Mouse (Mus musculus): ENCODE data around the gene Prps1.
"Not testable (repeated sequence)": the region's sequence is repeated elsewhere in the genome, so short reads cannot be mapped to it uniquely, and the experiment has no call there.

Gene Prps1

DNA sequence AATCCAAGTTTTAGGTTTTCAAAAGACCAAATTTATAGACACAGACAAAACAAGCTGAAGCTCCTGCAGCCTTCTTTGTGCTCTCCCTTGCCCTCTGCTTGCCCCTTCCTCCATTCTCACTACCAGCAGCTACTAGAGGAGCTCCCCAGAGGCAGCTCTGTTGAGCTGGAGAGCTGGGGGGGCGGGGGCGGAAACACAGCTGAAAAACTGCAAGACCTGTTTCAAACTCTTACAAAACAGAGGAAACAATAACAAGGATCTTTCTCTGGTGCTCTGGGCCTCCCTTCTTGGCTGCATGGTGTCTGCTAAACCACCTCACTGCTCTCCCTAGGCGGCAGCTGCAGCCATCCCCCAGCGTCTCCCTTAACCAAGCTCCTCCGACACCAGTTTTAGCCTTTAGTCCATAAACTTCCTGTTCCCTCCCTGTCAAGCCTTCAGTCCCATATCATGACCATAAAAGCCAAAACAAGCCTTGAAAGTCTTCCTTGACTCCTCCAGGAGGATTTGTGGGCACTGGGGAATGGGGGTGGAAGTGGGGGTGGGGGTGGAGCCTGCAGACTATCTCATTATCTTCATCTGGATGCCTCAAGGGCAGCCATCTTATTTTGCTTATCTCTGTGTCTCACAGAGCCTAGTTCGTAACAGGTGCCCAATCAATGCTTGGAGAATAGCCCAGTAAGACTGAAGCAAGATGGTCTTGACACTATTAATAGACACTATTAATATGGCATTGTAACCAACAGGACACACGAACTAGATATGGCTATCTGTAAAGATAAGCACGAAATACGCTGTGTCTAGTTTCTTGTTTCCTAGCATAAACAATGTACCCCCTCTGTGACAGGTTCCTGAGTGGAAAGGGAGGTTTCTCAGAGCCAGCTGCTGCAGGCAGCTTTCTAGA, 45.2 kb downstream of the Prps1 start:
- DNase-seq (ENCODE audit: low spot score), result no peak

GRCm38 (mm10) chrX:140503905-140504304, 47.5 kb downstream of the Prps1 start:
- peak; percentile 67 for DNase-seq (ENCODE audit: low spot score)

DNA sequence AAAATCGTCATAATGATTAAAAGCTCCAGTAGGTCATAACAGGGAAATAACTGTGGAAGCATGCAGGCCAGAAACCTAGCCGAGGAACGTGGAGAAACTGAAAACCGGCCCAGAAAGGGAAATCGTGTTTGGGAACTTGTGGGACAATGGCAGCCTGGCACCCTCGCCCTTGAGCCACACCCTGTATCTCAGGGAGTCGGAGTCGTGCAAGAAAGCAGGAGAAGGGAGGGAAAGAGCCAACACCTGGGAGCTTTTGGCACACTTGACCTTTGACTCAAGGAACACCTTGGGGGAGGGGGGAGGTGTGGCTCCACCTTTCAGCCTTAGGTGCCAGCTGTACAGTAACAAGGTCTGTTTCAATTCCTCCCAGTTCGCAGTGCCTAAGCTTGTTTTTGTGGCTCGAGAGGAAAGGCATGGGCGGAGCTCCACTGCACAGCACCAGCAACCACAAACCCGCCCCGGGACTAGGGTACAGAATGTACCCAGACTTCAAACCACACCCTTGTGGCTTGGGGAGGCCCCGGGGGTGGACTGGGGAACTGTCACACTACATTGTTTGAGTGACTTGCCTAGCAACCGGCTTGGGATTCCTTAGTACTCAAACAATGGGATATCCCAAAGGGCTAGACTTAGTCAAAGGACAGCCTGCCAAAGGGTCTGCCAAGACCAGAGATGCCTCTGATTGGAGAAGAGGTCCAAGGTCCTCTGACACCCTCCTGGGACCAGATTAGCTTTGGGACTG, 49.3 kb downstream of the Prps1 start:
- peak; percentile 93 for DNase-seq (ENCODE audit: low spot score)

DNA sequence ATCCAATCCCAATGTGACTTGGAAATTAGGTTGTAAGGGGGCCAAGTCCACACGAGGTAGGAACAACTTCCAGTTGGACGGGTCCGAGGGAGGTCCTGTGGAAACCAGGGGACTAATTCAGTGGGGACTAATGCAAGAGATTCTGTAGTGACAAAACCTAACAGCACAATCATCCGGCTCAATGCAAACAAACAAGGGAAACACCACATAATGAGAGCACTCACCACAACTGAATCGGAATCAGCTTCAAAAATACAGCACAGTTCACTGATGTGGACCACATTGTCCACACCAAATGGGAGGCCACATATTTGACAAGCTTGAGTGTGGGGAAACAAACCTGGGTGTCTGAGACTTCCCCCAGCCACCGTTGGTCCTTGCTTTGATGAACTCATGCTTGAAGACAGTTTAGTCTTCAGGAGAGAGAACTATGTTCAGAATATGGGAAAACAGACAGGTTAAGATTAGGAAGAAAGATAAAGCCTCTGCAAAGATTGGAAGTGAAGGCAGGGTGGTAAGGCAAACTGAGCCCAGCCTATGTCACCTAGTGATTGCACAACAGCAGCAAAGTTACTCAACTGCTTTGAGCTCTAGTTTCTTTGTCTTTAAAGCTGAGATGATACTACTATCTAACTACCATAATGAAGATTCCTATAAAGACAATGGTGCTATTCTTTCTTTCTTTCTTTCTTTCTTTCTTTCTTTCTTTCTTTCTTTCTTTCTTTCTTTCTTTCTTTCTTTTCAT, 50.2 kb downstream of the Prps1 start:
- peak; percentile 26 for DNase-seq (ENCODE audit: low spot score)

DNA sequence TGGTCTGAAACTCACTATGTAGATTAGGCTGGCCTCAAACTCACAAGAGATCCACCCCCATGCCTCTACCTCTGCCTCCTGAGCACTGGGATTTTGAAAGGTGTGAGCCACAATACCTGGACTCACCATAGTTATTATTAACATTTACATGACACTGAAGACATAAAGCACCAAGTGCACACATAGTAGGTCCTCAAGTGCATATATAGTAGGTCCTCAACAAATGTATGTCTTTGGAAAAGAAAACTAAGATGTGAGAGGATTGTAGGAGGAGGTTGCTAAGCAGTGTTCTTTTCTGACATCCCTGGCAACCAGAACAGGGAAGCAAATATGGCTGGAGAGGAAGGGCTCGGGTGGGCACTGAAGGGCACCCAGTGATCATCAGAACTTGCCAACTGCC, 51.0 kb downstream of the Prps1 start:
- DNase-seq (ENCODE audit: low spot score), result no peak

GRCm38 (mm10) chrX:140508791-140509190, 52.4 kb downstream of the Prps1 start:
- DNase-seq (ENCODE audit: low spot score), result not testable (repeated sequence)

- no peak for DNase-seq (ENCODE audit: low spot score)
Observed at GRCm38 (mm10) chrX:140509817-140510216, 53.4 kb downstream of the Prps1 start.

DNA sequence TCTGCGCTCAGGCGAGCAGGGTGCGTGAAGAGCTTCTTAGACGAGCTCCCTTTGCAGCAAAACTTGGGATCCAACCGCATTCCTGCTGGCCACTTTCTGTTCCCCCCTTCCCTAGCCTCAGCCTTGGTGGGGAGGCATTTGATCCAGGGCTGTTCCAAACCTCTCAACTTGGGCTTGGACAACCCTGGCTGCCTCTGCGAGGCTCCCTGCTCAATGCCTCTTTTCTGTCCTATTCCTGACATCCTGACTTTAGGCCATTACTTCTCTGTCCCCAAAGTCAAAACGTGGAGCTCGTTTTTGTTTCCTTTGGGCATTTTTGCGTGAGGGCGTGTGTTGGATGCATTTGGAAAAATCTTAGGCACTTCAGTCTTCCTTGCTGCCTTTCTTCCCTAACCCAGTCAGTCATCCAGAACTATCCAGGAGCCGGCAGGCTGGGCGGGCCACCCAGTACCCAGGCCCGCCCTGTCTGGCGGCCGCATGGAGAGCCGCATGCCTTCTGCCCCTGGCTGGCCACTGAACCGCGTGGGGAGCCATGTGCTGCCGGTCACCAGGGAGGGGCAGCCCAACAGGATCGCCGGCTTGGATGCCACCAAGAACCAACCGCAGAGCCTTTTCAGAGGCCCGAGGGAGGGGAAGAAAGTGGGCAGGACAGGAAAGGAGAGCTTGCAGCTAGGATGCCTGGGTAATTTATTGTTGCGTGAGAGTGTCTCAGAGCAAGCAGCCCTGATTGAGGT, 54.5 kb downstream of the Prps1 start:
- no peak for DNase-seq (ENCODE audit: low spot score)

DNA sequence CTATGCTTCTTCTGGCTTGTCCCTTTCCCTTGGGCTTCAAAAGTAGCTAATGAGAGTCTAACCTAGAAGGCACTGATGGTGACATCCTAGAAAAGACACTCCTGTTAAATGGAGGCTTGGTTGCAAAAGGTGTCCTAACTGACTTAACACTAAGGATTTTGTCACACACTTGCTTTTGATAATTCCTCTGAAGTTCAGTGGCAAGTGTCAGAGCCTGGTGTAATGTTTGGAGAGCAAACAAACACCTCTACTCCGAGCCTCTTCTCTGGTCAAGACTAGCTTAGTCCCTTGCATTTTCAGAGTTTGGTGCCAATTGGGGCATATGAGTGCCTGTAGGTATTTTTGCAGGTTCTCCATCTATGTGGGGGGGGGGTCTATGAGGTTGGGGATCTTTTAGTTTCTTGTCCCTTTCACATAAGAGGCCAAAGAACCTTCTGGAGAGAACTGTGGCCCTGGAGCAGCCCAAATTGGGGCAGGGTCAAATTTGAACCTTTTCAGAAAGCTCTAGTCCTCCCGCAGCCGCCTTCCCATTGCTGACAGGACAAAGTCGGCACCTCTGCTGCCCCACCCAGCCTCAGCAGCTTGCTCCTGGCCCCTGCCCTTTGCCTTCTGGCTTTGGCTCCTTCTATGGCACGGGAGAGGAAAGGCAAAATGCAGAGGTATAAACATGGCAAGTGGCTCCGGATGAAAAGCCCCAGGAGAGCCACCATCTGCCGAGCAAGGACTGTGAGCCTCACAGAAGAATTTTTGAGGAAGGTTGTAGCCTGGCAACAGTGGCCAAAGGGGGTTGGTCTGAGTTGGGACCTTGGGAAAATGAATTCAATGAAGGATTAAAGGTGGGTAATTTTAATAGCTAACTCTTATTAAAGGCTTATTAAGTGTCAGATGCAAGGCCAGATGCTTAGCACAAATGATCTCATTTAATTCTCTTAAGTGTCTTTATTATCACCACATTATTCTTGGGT, 55.6 kb downstream of the Prps1 start:
- no peak for DNase-seq (ENCODE audit: low spot score)

GRCm38 (mm10) chrX:140513379-140513778, 57.0 kb downstream of the Prps1 start:
- DNase-seq (ENCODE audit: low spot score), result no peak

DNA sequence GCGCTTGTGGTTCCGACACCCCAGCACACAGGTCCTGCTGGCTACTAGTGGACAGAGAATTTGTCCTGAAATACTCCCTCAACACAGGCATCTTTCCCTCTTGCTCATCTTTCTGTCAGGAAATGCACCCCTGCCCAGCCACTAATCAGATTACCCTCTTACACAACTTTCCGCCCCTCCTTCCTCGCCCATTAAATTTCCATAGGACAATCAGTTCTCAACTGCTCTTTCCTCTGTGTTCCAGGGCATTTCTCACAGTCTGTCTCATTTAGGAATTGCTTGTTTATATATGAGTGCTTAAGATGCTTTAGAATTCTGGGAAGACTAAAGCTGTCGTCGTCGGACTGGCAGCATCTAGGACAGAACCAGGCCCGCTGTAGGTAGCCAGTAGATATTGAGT, 61.9 kb downstream of the Prps1 start:
- no peak for DNase-seq (ENCODE audit: low spot score)

- peak; percentile 88 for DNase-seq (ENCODE audit: low spot score)
Observed at GRCm38 (mm10) chrX:140520146-140521102, 64.0 kb downstream of the Prps1 start.

DNA sequence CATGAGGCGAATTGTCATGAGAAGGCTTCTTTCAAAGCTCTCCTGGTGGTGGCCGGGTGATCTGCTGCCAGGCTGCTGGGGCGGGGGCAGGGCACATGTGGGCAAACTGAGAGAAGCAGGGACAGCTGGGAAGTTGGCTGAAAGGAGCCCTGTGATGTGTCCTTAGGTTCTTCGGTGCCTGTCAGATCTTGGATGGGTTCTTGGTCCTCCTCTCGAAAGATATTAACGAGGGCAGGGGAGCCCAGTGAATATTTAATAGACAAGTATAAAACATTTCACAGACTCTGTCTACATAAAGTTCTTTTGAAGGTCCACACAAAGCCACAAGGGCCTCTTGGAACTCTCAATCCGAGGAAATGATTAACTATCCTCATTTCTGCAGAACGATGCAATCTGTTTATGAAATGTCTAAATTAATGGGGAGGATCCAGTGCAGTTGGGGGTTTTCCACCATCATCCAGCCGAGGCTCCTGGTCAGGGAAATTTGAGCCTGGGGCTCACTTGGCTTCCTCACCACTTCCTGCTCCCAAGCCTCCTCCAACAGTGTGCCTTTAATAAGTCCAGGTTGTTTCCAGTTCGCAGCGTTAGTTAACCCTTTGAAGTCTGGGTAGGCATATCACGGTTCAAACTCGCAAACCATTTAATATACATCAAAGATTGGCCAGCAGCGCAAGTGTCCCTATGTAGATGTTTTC, 65.8 kb downstream of the Prps1 start:
- DNase-seq (ENCODE audit: low spot score), result no peak

DNA sequence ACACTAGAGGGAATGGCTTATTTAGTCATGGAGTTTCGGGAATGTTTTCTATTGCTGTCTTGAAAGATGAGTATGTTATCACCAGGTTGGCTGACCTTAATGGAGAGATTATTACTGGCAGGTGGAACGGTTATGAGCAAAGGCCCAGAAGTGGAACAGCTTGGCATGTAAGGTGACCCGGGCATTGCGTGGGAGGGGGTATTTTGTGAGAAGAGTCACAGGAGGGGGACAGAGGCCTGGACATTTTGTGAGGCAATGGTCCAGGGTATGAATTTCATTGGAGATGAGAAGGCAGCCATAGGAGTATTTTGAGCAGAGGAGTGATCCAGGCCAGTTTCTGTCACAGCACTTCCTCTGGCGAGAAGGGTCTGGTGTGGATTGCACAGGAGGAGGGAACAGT, 67.8 kb downstream of the Prps1 start:
- DNase-seq (ENCODE audit: low spot score), result no peak

Data from T-cell, adult 2 months (primary cell).